Mouse (Mus musculus) liver, embryonic 14.5 days (tissue): ENCODE results near the gene Tnip1. TPM values are rescaled to one million over a fixed set of nuclear protein-coding genes. Genes with fewer than 3 reads are reported as not detected.

Experiments used
- ATAC-seq: fragments of 200-750 bp; cut with Nextera tagmentation; 2 replicates; pipeline ENCODE4 v1.8.0; 2017; ENCODE audit warnings: moderate number of reproducible peaks, mild to moderate bottlenecking, moderate library complexity; ENCODE audit not compliant: insufficient read depth
- DNase-seq, 3 experiments: peaks; one replicate each; pipeline ENCODE4 v3.0.0-alpha.2; 2012 to 2013; ENCODE audit warnings: low read depth in 3 of 3, low spot score in 3 of 3
- H3K27ac ChIP-seq: fragments of 300-500 bp; sonication (generic); 2 replicates; pipeline ENCODE4 v1.5.1; 2014; ENCODE audit warnings: moderate library complexity, mild to moderate bottlenecking, control low read depth, inconsistent platforms
- H3K27me3 ChIP-seq: fragments of 300-500 bp; sonication (generic); 2 replicates; pipeline ENCODE4 v1.6.1; 2014; ENCODE audit warnings: mild to moderate bottlenecking, low read length, moderate library complexity; ENCODE audit not compliant: control insufficient read depth, insufficient read depth
- H3K36me3 ChIP-seq: fragments of 300-500 bp; sonication (generic); replicated peaks from 2 replicates; pipeline ENCODE4 v1.6.1; 2014; ENCODE audit warnings: low read depth; ENCODE audit not compliant: control insufficient read depth, insufficient read depth
- H3K4me1 ChIP-seq, 2 experiments: fragments of 200-500 bp in 1 of 2; fragments of 300-500 bp in 1 of 2; sonication (generic) in 1 of 2; replicated peaks; 2 replicates each; pipeline ENCODE4 v1.6.1; 2012 to 2014; ENCODE audit warnings: antibody characterized with exemption in 1 of 2, inconsistent platforms in 1 of 2, low read length in 1 of 2; ENCODE audit not compliant: control insufficient read depth in 2 of 2, insufficient read depth in 2 of 2
- H3K4me2 ChIP-seq: fragments of 300-500 bp; sonication (generic); 2 replicates; pipeline ENCODE4 v1.6.1; 2014; ENCODE audit warnings: low read depth, mild to moderate bottlenecking, control low read depth, moderate library complexity
- H3K4me3 ChIP-seq, 2 experiments: fragments of 200-500 bp in 1 of 2; fragments of 300-500 bp in 1 of 2; sonication (generic) in 1 of 2; 2 replicates each; pipeline ENCODE4 v1.5.1; 2012 to 2014; ENCODE audit warnings: low read depth in 2 of 2, low read length in 2 of 2, mild to moderate bottlenecking in 2 of 2, control low read depth in 1 of 2, inconsistent platforms in 1 of 2, moderate library complexity in 1 of 2; ENCODE audit not compliant: insufficient read depth in 1 of 2
- H3K9ac ChIP-seq: fragments of 300-500 bp; sonication (generic); replicated peaks from 2 replicates; pipeline ENCODE4 v1.6.1; 2014; ENCODE audit warnings: mild to moderate bottlenecking, control low read depth, moderate library complexity
- H3K9me3 ChIP-seq: fragments of 300-500 bp; sonication (generic); 2 replicates; pipeline ENCODE4 v1.6.1; 2016; ENCODE audit warnings: low read length, mixed read lengths; ENCODE audit not compliant: control insufficient read depth
- CTCF ChIP-seq: IDR thresholded peaks from 2 replicates; pipeline ENCODE4 v1.5.1; 2016; ENCODE audit warnings: antibody characterized with exemption, low read depth, control low read depth
- EP300 ChIP-seq: IDR thresholded peaks from 2 replicates; pipeline ENCODE4 v1.6.1; 2016; ENCODE audit warnings: antibody characterized with exemption, low read depth
- WGBS: fragments of 180-500 bp; shearing (Covaris S2); extraction: QIAGEN DNeasy Blood & Tissue Kit; methylation state at CpG from one replicate; pipeline ENCODE4 v1.1.7; 2014; ENCODE audit not compliant: insufficient replicate concordance; 5-methylcytosine and 5-hydroxymethylcytosine counted together
- polyA plus RNA-seq, 2 experiments: library from polyadenylated mRNA; depleted of rRNA in 1 of 2; stranded (reverse) in 1 of 2; unstranded in 1 of 2; fragments of >200 nt; fragmentation: Nextera tagmentation in 1 of 2; extraction: Ambion mirVana in 1 of 2; gene quantifications; 2 replicates each; pipeline versions ENCODE4 v1.2.1 to v1.2.3; 2012 to 2014

The Tnip1 gene
- polyA plus RNA-seq, 2 experiments = 3.6 to 5.2 TPM

DNA sequence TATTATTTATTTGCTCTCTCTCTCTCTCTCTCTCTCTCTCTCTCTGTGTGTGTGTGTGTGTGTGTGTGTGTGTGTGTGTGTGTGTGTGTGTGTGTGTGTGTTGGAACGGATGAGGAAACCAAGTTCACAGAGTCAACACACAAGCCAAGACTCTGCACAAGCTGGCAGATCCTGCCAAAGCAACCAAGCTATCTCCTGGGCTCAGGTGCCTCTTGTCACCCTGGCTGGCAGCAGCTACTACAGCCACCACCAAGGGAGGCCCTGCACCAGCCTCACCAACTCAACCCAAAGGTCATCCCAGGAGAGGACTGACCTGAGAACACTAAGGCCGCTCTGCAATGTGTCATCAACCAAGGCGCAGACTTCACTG lies 26.0 kb downstream of the Tnip1 start:
- Histone ChIP-seq H3K9ac (no peak overlapping the region), H3K4me2 (no peak overlapping the region), H3K4me1 (no peaks in the 10 kb centered on the region; a peak in 1 of 4 replicates), H3K4me3 (no peak overlapping the region), H3K27ac (no peak overlapping the region), H3K9me3 (no peaks in the 10 kb centered on the region), H3K27me3 (no peaks in the 10 kb centered on the region), H3K36me3 (no peaks in the 10 kb centered on the region; the same call in 1 of the 2 replicates)
- DNase-seq = no peak
- ATAC-seq = no peak
- whole genome bisulfite sequencing = 73% methylated on average over 3 of the region's 3 CpGs
- no peak for TF ChIP-seq CTCF
- TF ChIP-seq EP300 = no peak

DNA sequence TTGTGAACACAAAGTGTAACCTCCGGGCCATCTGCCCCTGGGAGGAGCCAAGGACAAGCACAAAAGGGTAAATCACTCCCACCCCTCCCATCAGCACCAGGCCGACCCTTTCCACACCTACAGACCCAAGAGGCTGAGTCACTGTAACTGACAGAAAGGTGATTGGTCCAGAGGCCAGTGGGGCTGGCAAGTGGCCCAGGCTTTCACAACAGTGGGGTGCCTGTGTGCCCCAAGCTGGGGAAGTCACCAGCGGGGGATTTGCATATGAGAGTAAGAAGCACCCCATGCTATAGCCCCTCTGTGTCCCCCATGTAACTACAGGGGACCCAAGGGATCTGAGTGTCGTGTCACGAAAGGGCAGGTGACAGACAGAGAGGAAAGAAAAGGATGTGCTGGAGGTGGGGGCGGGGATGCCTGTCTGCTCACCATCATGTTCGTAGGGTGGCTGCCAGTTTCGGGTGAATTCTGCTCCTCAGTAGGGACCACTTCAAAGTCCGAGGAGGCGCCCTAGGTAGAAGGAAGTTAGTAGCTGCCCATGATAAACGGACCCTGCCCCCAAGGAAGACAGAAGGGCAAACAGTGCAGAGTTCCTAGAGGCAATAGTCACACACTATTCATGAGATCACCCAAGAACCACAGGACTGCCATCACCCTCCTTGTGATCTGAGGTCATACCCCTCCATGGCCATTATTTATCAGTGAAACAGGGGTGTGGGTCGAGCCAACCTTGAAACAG lies 26.5 kb downstream of the Tnip1 start:
- H3K4me1 ChIP-seq = no peaks in the 10 kb centered on the region; a peak in 1 of 4 replicates
- 47% methylated on average over 12 of the region's 12 CpGs for WGBS
- H3K36me3 ChIP-seq = no peaks in the 10 kb centered on the region; the same call in 1 of the 2 replicates
- H3K27ac ChIP-seq = no peak overlapping the region
- DNase-seq = peak in 1 of 3 experiments; percentile 27
- no peaks in the 10 kb centered on the region for H3K27me3 ChIP-seq
- no peak overlapping the region for H3K4me3 ChIP-seq
- ATAC-seq = peak; percentile 21; the same call in 1 of the 2 replicates
- no peak overlapping the region for H3K9ac ChIP-seq
- no peaks in the 10 kb centered on the region for H3K9me3 ChIP-seq
- TF ChIP-seq CTCF = no peak
- TF ChIP-seq EP300 = no peak
- no peak overlapping the region for H3K4me2 ChIP-seq

DNA sequence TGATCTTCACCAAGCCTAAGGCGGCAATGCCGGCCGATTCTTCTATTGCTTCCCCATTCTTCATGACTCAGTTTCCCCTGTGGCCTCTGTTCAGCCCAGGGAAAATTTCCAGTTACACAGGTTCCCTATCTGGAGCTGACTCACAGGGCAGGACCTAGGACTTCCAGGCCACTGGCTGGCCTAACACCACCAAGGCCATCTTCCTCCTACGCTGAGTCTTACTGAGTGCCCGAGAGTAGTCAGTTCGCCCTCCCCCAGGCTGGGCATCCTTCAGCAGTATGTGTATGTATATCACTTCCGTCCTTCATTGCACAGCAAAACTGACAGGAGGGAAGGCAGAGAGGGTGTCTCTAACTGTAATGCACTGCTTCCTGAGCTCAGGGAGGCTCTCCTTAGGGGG lies 28.5 kb downstream of the Tnip1 start:
- H3K9me3 ChIP-seq = no peaks in the 10 kb centered on the region
- no peak overlapping the region for H3K9ac ChIP-seq
- no peaks in the 10 kb centered on the region; a peak in 1 of 4 replicates for H3K4me1 ChIP-seq
- no peak overlapping the region for H3K27ac ChIP-seq
- DNase-seq (no peak), ATAC-seq (no peak)
- TF ChIP-seq CTCF (no peak), EP300 (no peak)
- H3K36me3 ChIP-seq = no peaks in the 10 kb centered on the region; the same call in 1 of the 2 replicates
- WGBS = 62% methylated on average over 7 of the region's 7 CpGs
- no peak overlapping the region for H3K4me2 ChIP-seq
- no peaks in the 10 kb centered on the region for H3K27me3 ChIP-seq
- no peak overlapping the region for H3K4me3 ChIP-seq

DNA sequence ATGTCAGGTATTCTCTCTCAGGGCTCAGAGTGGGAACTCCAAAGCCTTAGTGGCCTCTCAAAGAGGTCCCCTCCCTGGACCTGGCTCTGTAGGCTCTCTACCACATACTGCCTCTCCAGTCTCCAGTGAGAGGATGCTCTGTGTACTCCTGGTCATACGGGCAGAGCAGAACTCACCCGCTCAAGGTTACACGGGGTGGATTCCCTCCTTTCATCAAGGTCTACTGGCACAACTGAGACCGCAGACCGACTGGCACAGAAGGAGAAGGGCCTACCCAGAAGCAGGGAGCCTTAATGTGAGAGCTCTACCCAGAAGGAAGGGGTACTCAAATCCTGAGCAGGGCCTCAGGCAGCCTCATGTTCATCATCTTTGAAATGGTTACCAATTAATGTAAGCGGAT lies 30.2 kb downstream of the Tnip1 start:
- H3K9me3 ChIP-seq = no peaks in the 10 kb centered on the region
- H3K4me3 ChIP-seq = no peak overlapping the region
- H3K4me1 ChIP-seq = no peaks in the 10 kb centered on the region; a peak in 1 of 4 replicates
- ATAC-seq (no peak), DNase-seq (no peak)
- TF ChIP-seq EP300 (no peak), CTCF (no peak)
- H3K27me3 ChIP-seq = no peaks in the 10 kb centered on the region
- H3K4me2 ChIP-seq = no peak overlapping the region
- WGBS = 78% methylated on average over 6 of the region's 6 CpGs
- no peak overlapping the region for H3K27ac ChIP-seq
- no peak overlapping the region for H3K9ac ChIP-seq
- H3K36me3 ChIP-seq = no peaks in the 10 kb centered on the region; the same call in 1 of the 2 replicates

DNA sequence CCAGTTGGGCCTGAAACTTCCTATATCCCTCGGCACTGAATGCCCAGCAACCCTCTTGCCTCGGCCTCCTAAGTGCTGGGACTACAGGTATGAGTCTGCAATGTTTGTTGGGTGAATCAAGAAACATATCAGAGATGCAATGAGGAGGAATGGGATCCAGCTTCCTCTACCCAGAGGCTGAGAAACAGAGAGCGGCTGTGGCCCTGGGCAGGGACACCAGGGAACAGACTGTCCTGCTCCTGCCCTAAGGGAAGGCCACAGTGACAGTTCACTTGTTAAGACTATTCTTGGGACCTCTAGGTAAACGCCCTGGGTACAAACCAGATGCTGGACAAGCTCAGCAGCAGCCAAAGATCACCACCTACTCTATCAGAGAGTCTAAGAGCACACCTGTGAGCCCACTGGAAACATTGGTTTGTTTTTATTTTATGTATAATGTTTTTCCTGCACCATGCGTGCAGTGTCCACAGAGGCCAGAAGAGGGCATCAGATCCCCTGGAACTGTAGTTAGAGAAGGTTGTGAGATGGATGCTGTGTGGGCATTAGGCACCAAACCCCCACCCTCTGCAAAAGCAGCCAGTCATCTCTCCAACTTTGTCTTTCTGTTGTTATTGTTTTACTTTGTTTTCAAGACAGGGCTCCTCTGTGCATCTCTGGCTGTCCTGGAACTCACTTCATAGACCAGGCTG lies 31.2 kb downstream of the Tnip1 start:
- TF ChIP-seq EP300 (no peak), CTCF (peak; percentile 74)
- ATAC-seq (no peak), DNase-seq (no peak)
- Histone ChIP-seq H3K4me2 (no peak overlapping the region), H3K27ac (no peak overlapping the region), H3K36me3 (no peaks in the 10 kb centered on the region), H3K4me3 (no peak overlapping the region), H3K27me3 (no peaks in the 10 kb centered on the region), H3K4me1 (no peaks in the 10 kb centered on the region; a peak in 1 of 4 replicates), H3K9me3 (no peaks in the 10 kb centered on the region), H3K9ac (no peak overlapping the region)
- 54% methylated on average over 5 of the region's 5 CpGs for WGBS
